Mouse (Mus musculus) ES-Bruce4 (cell line): Measurements from ENCODE around the gene Slc6a5. TPM values are rescaled to one million over a fixed set of nuclear protein-coding genes. Genes with fewer than 3 reads are reported as not detected.

Experiments used
- H3K27ac ChIP-seq: 2 replicates; pipeline ENCODE4 v1.5.1; 2012; ENCODE audit warnings: low read length, inconsistent platforms; ENCODE audit not compliant: insufficient read depth
- H3K27me3 ChIP-seq: 2 replicates; pipeline ENCODE4 v1.6.1; 2012; ENCODE audit warnings: mild to moderate bottlenecking, low read length, inconsistent platforms; ENCODE audit not compliant: control insufficient read depth, poor library complexity, insufficient read depth, severe bottlenecking
- H3K36me3 ChIP-seq: 2 replicates; pipeline ENCODE4 v1.6.1; 2012; ENCODE audit warnings: inconsistent platforms, mild to moderate bottlenecking, low read length, moderate library complexity; ENCODE audit not compliant: control insufficient read depth, poor library complexity, insufficient read depth, severe bottlenecking
- H3K4me1 ChIP-seq: one replicate; pipeline ENCODE4 v1.8.1; 2011; ENCODE audit warnings: low read length; ENCODE audit not compliant: control insufficient read depth, insufficient read depth
- H3K4me3 ChIP-seq: 2 replicates; pipeline ENCODE4 v1.5.1; 2011; ENCODE audit warnings: low read depth, mild to moderate bottlenecking, low read length
- H3K9ac ChIP-seq: 2 replicates; pipeline ENCODE4 v1.6.1; 2012; ENCODE audit warnings: low read depth, mild to moderate bottlenecking, inconsistent platforms; ENCODE audit not compliant: poor library complexity, severe bottlenecking
- H3K9me3 ChIP-seq: replicated peaks from 2 replicates; pipeline ENCODE4 v1.6.1; 2012; ENCODE audit warnings: mild to moderate bottlenecking, low read length, inconsistent platforms; ENCODE audit not compliant: control insufficient read depth, poor library complexity, insufficient read depth, severe bottlenecking
- CTCF ChIP-seq: IDR thresholded peaks from one replicate; pipeline ENCODE4 v1.8.1; 2011; ENCODE audit warnings: low read depth, low read length
- EP300 ChIP-seq: IDR thresholded peaks from 2 replicates; pipeline ENCODE4 v1.6.1; 2011; ENCODE audit warnings: low read depth, low read length; ENCODE audit not compliant: insufficient read depth
- POLR2A ChIP-seq: IDR thresholded peaks from one replicate; pipeline ENCODE4 v1.8.1; 2011; ENCODE audit warnings: low read length; ENCODE audit not compliant: insufficient read depth
- polyA plus RNA-seq: library from polyadenylated mRNA; stranded (reverse); fragments of >200 nt; gene quantifications from 2 replicates; pipeline ENCODE4 v1.2.4, GENCODE M21; 2011; ENCODE audit warnings: low read depth; ENCODE audit not compliant: missing spikeins, insufficient read depth, insufficient read length

The Slc6a5 gene
- polyA plus RNA-seq, 1 experiment: not detected

GRCm38 (mm10) chr7:49879051-49879450 is 30.9 kb upstream of the Slc6a5 start:
- Histone ChIP-seq H3K4me1 (peaks cover 3% of the 10 kb centered on the region), H3K36me3 (no peaks in the 10 kb centered on the region), H3K27me3 (no peaks in the 10 kb centered on the region), H3K27ac (no peak overlapping the region), H3K9ac (no peak overlapping the region), H3K9me3 (no peaks in the 10 kb centered on the region), H3K4me3 (no peak overlapping the region)
- no peak for TF ChIP-seq EP300
- TF ChIP-seq CTCF: no peak
- TF ChIP-seq POLR2A: no peak

- H3K27ac ChIP-seq: no peak overlapping the region
- H3K4me1 ChIP-seq: peaks cover 3% of the 10 kb centered on the region
- TF ChIP-seq POLR2A (no peak), EP300 (no peak), CTCF (no peak)
- H3K36me3 ChIP-seq: no peaks in the 10 kb centered on the region
- no peak overlapping the region for H3K9ac ChIP-seq
- no peaks in the 10 kb centered on the region for H3K9me3 ChIP-seq
- no peak overlapping the region for H3K4me3 ChIP-seq
- H3K27me3 ChIP-seq: no peaks in the 10 kb centered on the region
Observed at GRCm38 (mm10) chr7:49879998-49880707, 29.8 kb upstream of the Slc6a5 start.

- Histone ChIP-seq H3K27ac (no peak overlapping the region), H3K27me3 (no peaks in the 10 kb centered on the region), H3K4me3 (no peak overlapping the region), H3K36me3 (no peaks in the 10 kb centered on the region), H3K9me3 (no peaks in the 10 kb centered on the region), H3K4me1 (peaks cover 6% of the 10 kb centered on the region), H3K9ac (no peak overlapping the region)
- TF ChIP-seq CTCF: no peak
- no peak for TF ChIP-seq EP300
- TF ChIP-seq POLR2A: no peak
Observed at GRCm38 (mm10) chr7:49882288-49882687, 27.7 kb upstream of the Slc6a5 start.

- H3K27me3 ChIP-seq: no peaks in the 10 kb centered on the region
- TF ChIP-seq CTCF (no peak), POLR2A (no peak), EP300 (no peak)
- H3K4me1 ChIP-seq: peaks cover 6% of the 10 kb centered on the region
- H3K9ac ChIP-seq: no peak overlapping the region
- no peak overlapping the region for H3K4me3 ChIP-seq
- no peaks in the 10 kb centered on the region for H3K9me3 ChIP-seq
- H3K36me3 ChIP-seq: no peaks in the 10 kb centered on the region
- no peak overlapping the region for H3K27ac ChIP-seq
Observed at GRCm38 (mm10) chr7:49882694-49883389, 27.1 kb upstream of the Slc6a5 start.

- H3K27ac ChIP-seq: no peak overlapping the region
- no peak for TF ChIP-seq CTCF
- no peak for TF ChIP-seq EP300
- no peak for TF ChIP-seq POLR2A
- H3K4me3 ChIP-seq: no peak overlapping the region
- no peaks in the 10 kb centered on the region for H3K9me3 ChIP-seq
- no peak overlapping the region for H3K9ac ChIP-seq
- H3K36me3 ChIP-seq: no peaks in the 10 kb centered on the region
- H3K27me3 ChIP-seq: no peaks in the 10 kb centered on the region
- peaks cover 2% of the 10 kb centered on the region for H3K4me1 ChIP-seq
Observed at GRCm38 (mm10) chr7:49887776-49888390, 22.1 kb upstream of the Slc6a5 start.
